Mouse (Mus musculus) heart, adult 9 months (tissue): ENCODE measurements around the gene Cmas.

Experiments
- DNase-seq, 2 experiments: peaks; one replicate each; pipeline ENCODE4 v3.0.0; 2022; ENCODE audit warnings: low spot score in 2 of 2

Gene Cmas

DNA sequence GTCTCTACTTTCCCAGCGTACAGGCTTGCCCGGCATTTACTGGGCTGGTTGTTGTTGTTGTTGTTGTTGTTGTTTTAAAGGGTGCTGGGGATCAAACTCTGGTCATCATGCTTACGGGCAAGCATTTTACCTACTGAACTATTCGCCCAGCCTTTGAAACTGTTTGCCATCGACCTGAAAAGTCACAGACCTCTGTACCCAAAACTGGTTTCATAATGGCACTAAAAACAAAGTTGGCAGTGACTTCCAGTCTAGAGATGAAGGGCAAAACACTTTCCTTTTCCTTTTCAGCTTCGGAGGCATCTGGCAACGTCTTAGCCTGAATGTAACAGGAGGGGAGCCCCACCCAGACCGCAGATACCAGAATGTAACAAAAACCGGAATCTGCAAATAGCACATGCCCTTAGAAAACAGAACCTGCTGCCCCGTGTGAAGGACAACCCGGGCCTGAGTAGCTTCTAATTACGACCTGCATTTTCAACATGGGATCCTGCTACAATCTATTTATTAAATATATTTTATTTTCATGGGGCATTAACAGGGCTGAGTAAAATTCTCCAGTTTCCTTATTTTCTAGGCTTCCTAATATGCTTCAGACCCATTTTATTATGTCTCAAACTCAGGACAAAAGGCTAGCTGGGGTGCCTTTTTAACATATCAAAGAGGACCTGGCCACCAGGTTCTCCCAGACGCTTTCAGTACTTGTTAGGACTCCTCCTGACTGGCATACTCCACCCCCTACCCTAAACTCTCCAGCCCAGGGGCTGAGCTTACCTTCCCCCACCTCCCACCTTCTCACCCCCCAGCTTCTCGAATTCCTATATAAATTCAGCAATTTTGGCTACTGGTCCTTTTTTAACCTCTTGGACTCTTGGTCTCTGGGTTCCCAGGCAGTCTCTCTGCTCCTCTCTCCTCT, 3.9 kb upstream of the Cmas start:
- peak in 1 of 2 experiments; percentile 18 for DNase-seq

DNA sequence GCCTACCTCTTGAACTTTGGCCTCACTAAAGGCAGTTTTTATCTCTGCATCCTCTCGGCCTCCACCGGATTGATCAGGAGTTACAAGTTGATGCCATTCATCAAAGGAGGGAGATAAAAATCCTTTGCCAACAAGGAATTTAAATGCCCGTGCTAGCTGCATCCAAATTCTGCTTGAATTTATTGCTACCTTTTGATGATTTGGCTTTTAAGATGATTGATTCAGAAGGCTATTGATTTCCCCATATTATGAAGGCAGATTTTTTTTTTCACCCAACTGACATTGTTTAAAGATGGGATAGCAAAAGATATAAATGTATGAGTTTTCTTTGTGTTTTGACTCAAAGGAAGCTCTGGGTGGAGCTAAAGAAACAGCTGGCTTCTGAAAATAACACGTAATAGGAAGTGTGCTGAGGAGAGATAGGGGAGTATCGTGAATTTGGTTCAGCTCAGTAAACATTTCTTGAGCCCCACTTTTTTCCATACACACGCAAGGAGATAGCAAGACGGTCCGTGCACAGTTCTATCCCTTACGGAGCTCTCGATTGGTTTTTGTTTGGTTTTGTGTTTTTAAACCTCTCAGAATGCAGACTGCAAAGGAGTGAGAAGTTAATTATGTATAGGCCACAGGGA, 964 bp downstream of the Cmas start:
- peak in 1 of 2 experiments; percentile 31 for DNase-seq

DNA sequence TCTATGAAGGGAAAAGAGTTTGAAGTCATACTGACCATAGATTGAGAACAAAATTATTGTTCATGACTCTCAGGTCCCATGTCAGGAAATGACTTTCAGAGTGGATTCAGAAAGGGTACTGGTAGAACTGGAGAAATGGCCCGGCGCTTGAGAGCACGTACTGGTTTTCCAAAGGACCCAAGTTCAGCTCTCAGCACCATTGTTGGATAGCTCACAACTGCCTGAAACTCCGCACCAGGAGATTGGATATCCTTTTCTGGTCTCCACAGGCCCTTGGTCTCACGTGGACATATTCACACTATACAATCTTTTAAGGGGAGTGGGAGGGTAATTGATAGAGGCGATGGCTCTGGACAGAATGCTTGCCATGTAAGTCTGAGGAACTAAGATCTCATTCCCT, 1.5 kb downstream of the Cmas start:
- DNase-seq: no peak

DNA sequence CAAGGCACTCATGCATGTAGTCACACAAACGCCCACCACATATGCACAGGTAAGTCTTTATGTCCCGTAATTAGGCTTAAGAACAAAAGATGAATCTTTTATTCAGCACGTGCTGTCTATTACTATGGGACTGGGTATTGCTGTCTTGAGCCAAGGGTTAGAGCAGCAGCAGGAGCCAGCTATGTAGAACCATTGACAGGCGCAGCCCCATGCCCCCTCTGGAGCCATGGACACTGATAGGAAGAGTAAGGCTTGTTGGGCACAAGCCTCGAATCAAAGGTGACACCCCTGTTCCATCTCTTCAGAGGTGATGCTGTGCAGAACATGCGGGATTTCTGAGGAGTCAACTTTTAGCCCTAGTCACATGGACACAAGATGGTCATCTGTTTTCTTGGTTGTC, 2.1 kb downstream of the Cmas start:
- no peak for DNase-seq

DNA sequence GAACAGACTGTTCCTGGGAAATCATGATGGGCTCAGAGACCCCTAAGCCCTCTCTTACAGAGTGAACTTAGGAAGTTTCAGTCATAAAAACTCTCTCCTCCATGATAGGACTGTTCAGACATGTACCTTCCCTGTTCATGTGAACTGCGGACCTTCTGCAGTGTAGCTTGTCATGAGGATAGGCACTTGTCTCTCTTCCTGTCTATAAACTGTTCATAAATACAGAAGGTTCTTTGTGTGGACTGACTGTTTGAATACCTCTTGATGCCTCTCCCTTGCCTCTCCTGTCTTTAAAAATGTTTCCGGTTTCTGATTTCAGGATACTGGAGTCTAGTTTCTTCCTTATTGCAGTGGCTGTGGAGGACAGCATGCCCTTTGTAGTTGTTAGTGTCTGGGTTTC, 3.1 kb downstream of the Cmas start:
- DNase-seq: no peak

DNA sequence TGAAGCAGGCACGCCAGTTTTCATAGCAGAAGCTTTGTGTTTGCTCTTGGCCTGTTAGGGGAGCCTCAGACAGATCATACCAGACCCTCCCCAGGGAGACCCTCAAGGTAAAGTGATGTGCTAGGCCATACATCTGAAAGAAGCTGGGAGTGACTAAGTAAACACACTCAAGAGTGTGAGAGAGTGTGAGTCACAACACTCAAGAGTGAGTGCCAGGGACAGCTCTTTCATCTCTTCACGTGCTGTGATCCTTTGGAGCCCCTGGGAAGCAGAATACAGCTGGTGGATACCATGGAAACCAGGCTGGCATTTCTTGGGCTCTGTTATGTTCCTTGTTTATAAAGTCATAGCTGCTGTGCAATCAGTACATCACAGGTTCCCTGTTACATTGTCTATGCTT, 8.4 kb downstream of the Cmas start:
- DNase-seq: no peak

DNA sequence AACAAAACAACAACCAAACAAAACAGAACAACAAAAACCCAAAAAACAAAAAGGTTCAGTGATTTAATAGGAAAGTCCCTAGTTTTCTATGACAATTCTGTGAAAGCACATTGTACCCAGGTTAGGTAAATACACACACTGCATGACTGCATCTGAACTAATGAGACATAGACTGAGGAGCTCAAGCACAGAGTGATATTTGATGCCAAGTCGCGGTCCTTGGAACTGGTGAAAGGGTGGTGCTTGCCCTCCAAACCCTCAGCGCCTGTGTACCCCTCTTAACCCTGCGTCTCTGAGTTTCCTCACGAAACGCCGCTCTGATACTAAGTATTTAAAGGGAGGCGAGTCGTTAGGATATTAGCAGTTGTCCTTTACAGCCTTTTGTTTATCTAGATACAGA, 10.8 kb downstream of the Cmas start:
- no peak for DNase-seq

DNA sequence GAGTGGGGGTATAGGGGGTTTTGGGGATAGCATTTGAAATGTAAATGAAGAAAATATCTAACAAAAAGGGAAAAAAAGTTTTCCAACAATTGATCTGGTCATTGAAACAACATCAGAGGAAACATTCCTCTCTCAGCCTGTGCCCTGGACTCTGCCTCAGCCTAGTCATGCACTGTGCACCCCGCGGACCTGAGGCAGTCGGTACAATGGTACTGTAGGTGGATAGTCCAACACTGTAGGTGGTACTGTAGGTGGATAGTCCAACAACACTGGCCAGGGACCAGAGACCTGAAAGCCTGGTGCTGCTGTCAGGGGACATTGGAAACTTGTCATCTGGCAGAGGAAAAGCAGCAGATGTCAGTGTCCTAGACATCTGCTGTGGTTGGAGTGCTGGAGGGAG, 13.4 kb downstream of the Cmas start:
- DNase-seq: no peak

DNA sequence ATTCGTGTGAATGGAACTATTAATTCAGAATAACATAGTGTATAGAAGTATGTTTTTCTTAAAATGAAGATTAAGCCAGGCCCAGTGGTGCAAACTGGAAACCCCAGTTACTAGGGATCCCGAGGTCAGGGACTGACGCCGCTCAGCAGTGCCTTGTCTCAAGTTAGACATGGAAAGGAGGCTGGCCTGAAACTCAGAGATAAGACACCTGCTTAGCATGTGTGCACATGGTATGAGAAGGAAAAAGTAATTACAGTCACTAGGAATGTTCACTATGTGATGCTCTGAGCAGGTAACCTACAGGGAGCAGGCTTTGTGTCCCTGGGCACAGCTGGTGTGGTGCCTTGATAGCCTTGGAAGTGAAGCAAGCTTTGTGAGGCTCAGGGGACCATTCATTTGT, 15.2 kb downstream of the Cmas start:
- no peak for DNase-seq

DNA sequence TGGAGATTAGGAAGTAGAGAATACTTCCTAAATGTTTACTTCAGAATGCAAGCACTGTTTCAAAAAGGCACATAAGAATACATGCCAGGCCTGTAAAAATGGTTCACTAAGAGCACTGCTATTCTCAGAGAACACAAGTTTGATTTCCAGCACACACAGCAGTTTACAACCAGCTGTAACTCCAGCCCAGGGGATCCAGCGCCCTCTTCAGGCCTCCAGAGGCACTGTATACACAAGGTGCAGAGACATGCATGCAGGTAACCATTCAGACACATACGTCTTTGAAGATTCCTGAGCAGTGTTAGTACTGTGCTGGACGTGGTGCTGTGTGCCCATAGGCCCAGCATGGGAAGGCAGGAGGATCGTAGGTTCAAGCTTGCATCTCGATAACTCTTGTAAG, 17.1 kb downstream of the Cmas start:
- DNase-seq: no peak

DNA sequence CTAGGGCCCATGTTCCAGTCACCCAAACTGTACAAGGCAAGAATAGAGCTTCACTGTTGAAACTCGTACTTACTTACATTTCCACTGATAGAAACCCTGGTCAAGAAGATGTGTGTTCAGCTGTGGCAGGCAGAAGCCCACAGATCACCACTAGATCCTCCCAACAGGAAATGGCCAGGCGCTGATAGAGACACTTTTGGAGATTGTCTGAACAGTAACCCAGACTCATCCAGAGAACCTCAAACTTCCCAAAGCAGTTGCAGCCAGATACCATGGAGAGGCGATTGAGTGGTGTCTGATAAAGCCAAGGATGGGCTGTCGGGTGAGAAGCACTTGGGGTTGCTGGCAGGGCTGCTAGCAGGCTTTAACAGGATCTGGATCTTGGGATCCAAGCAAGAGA, 20.4 kb downstream of the Cmas start:
- DNase-seq: no peak

DNA sequence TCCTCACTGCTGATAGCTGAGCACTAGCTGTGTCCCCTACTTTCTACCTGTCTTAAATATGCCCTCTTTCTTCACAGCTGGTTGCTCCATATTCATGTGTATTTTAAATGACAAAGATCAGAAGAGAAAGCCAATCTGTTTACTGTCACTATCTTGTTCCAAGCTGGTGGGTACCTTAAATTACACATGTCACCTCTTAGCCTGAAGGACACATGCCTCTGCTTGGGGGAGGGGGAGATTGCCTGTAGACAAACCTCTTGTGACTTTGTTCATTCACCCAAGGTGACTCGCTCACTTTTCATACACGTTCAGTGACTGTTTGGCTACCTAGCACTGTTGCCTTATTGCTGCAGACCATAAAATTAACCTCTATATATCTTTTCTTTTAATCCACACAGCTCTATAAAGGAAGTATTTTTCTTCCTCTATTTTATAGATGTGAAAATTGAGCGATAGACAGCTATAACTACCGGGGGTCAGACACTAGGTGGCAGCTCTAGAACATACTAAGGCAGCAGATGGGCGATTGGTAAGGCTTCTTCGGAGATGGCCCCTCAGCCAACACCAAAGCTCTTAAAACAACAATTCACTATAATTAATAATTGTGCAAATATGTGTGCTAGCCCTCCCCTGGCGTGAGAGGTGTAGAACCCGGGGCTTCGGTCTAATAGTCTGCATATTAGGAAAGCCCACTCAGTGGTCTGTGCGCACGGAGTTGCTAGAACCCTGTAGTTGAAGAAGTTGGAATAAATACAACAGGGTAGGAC, 22.7 kb downstream of the Cmas start:
- no peak for DNase-seq

DNA sequence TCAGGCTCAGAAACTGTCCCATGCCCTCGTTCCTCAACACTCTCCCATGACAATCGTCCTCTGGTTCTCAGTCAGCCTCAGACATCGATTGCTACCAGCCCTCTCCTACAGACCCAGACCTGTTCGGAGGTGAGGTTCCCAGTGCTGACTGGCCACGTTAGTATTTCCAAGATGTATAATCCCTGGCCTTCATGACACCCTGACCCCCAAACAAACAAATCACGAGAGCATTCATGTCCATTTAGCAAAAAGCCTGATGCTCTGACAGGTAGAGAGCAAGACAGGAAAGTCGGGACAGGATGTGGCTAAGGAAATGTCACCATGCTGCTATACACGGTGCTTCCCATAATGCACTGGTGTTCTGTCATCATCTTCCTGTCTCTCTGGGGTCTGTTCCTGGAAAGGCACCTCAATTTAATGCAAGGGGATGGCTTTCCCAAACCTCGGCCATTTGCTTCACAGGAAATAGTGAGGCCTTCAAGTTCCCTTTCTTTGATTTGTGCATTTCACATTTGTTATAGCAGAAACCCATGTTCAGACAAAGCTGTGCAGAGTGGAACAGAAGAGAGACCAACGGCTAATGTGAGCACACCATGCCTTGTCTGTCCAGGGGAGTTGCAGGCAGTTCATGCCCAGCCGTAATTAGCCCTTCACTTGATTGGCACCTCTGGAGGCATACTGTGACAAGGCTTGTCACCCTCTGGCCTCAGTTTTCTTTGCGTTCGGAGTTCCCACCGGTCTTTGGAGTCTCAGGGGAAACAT, 23.5 kb downstream of the Cmas start:
- DNase-seq: no peak

DNA sequence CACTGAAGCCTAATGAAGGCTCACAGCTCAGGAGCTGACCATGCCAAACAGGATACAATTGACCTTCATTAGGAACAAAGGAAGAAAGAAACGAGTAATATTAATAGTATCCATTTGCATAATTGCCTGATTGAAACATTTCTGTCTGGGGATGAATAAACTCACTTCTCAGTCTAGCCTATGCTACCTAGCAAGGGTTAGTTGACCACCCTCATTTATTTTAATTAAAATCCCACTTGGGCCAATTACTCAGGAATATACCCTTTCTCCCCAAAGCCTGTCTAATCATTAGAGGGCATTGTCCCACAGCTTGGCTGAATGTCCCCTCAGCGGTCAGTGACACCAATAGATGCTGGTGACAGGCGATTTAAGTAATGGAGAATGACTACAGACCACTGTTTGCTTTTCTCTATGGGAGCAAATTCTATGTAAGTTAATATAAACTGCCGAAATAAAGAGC, 24.1 kb downstream of the Cmas start:
- DNase-seq: no peak

DNA sequence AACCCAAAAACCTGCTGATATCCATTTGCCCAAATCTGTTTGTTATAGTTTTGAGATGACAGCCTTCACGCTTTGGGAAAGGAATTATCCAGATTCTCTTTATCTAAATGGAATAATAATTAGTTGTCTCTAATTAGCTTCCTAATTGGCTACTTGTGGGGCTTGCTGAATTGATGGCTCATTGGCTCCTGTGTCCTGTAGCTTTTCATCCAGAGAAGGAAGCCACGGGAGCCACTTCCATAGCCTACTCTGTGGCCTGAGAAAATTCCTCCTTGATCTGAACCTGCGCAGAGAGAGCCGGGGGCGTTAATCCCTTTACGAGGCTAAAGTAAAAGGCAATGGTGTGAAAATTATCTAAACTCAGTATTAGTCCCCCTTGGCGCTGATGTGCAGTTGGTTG, 24.8 kb downstream of the Cmas start:
- DNase-seq: no peak

DNA sequence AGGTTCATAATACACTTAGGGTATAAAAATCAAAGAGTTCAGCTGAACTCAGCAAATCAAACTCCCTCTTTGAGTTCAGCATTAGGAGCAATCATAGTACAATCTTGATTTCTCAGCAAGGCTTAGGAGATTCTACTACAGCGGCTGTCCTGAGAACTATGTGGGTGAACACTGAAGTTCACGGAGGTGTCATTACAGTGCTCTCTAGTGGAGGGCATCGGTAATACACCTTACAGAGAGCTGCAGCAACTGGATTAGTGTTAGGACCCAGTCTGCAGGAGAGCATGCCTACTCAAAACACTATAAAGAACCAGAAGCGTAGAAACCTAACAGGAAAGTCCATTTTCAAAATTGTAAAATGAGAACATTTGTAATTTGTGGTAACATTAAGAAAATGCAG, 28.9 kb downstream of the Cmas start:
- DNase-seq: peak; percentile 10 to 43

DNA sequence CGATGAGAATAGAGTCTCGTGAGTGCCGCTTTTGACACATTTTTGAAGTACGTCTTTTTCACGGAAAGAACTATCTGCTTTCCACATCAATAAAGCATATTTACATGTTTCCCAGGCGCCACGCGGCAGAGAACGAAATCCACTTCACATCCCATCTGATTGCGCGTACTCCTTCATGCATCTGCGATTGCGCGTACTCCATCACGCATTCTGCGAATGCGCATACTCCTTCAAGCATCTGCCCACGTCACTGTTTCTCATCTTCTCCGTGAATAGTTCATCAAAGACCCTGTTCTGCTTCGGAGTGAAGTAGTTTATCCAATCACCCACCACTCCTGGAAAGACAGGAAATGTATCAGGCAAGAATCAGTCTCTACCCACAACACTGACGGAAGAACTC, 29.6 kb downstream of the Cmas start:
- no peak for DNase-seq

DNA sequence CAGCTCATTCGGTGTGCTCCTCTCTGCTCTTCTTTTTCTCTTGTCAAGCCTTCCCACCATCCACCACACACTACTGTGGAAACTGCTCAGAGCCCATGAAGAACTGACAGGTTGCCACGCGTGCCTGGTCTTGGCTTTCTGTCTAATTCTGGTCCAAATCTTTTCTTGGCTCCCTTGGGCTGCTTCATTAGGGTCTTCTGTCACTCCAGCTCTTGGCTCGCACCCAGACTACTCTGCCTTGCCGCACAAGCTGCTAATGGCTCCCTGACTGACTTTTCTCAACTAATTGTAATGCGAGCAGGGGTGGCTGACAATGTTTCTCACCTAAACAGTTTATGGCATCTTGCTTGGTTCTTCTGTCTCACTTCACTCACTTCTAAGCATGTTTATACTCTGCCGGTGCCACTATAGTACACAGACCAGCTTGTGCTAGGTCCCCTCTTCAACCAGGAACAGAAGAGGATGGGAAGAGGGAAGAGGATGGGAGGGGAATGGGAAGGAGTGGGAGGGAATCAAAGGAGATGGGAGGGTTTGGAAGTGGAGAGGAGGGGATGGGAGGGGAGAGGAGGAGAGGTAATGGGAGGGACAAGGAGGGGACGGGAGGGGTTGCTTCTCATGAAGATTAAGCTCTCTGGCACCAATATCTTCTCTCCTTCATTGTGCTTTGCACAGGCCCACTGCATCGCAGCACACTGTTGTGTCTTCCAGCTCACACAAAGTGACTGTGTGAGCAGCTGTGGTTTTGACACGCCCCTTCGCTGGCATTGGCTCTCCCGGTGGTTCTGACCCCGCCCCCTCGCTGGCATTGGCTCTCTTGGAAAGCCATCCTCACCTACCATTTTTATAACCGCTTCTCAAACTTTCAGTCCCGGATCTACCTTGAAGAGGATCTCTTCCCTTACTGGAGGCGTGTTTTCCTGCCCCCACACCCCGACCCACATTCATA, 31.8 kb downstream of the Cmas start:
- DNase-seq: no peak

DNA sequence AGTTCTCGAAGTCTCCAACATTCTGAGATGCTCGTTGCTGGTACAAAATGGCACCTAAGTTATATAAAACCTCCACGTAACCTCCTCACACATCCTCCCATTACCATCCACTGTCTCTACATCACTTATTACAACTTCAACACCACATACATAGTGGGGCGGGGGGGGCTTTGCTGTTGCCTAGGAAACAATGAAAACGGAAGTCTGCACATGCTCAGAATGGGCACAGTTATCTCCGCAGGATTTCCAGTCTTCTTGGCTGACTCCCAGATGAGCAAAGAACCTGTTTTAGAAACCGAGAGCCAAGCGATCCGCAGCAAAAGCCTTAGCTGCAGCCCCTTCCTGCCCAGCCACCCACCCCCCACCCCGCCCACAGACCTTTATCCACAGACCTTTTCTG, 33.2 kb downstream of the Cmas start:
- no peak for DNase-seq

DNA sequence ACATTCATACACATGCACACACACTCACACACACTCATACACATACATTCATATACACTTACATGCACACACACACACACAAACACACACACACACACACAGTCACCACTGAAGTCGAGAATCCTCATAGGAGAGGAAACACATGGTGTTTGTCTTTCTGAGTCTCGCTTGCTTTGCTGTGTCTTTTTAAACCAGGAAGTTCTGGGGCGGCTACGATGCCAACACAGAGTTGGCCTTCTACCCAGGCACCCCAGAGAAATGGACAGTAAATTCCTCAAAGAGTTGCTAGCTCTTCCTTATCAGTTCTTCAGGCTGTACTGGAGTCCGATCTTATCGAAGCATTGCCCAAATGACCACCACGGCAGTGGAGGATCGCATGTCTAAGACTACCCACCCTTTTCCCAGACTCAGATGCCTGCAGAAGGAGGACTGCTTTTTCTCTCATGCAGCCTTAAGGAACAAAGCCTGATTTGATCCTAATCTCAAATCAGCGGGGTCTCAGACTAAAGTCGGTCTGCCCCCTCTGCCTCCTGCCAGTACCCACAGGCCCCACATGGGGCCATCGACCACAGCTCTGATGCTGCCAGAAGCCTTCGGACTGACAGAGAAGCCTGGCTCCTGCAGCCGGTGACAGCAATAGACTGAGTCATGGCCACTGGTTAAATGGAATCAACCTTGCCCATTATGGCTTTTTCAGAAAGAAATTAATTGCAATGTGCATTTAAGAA, 35.9 kb downstream of the Cmas start:
- DNase-seq: no peak
